Mouse (Mus musculus) left cerebral cortex, postnatal 4 days (tissue): ENCODE measurements at regions not wholly inside any gene's neighbourhood (a gene's known extent, or its start where the extent isn't known, plus 50 kb on each side); places are given as distances from the start of the nearest gene placed in this dataset.

Experiments
- DNase-seq: peaks from one replicate; pipeline ENCODE4 v3.0.0-alpha.2; 2022
- intact Hi-C: fragments of 180-260 bp; cut with DNase I; formaldehyde crosslinking; loops from one replicate; pipeline ENCODE4 v1.15.1; 2025

GRCm38 (mm10) chr1:167163486-167163885 is 121.6 kb downstream of the Uck2 start:
- intact Hi-C loops: no loop called here
- DNase-seq: peak; percentile 19

- intact Hi-C loops: no loop called here
Measured at GRCm38 (mm10) chr1:167162495-167162894, 122.6 kb downstream of the Uck2 start.

GRCm38 (mm10) chr1:167159536-167159935 is 125.6 kb downstream of the Uck2 start:
- intact Hi-C loops: no loop called here
- peak; percentile 41 for DNase-seq

More at GRCm38 (mm10) chr1:167162495-167162894, 122.6 kb downstream of the Uck2 start:
- DNase-seq: no peak

GRCm38 (mm10) chr1:167152442-167152841 is 132.7 kb downstream of the Uck2 start:
- intact Hi-C loops: no loop called here
- no peak for DNase-seq

- intact Hi-C loops: no loop called here
- DNase-seq: no peak
Measured at GRCm38 (mm10) chr1:167144335-167144734, 140.8 kb downstream of the Uck2 start.

GRCm38 (mm10) chr1:167143797-167144196 is 141.3 kb downstream of the Uck2 start:
- no peak for DNase-seq
- intact Hi-C loops: no loop called here
